Mouse (Mus musculus) T-helper 2 cell (primary cell): ENCODE results near the gene Olfr149.
"Not testable (repeated sequence)": the region's sequence is repeated elsewhere in the genome, so short reads cannot be mapped to it uniquely, and the experiment has no call there.

ENCODE experiments used
- in situ Hi-C: fragments of 300-600 bp; cut with MboI, MseI; formaldehyde crosslinking; loops from one replicate; pipeline ENCODE4 v1.15.1; 2025; ENCODE audit warnings: high pct_unique_total_duplicates

The Olfr149 gene

DNA sequence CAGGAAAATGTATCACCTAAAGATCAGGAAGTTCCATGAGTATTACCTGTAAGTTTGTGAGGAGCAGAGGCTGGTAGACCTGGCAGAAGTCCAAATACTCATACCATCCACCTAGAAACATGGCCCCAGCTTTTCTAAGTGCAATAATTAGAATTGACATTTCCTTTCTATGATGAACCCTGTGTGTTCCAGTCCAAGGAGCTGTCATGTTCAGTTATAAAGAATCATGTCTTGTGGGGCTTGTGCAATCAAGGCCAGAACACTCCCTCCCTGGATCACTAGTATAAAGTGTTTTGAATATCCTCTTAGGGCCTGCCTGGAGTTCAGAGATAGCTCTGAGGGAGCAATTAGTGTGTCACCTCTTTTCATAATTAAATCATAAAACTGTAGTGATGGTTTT lies at the start of gene Olfr149:
Gene Olfr149, minus strand, starts transcription at position 101 of the 400 bp plus-strand sequence.
- in situ Hi-C loops = no loop called here

DNA sequence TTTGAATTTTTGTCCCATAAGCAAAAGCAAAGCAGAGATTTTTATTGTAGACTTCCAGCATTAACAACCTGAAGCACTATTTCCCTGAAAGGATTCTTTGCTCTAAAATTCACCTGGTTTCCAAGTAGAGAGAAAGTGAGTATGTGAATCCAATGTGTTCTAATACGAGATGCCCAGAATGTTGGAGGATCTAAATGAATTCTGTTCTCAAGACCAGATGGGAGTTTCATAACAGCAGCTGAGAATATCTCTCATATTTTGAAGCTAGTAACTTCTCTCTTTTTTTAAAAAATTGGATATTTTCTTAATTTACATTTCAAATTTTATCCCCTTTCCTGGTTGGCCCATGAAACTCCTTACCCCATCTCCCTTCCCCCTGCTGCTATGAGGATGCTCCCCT lies 39.5 kb upstream of the Olfr149 start:
- in situ Hi-C loops = loop anchor here (25.0 kb wide), 1 partner anchor 791 kb away; the partner anchor contains the start of gene Gramd1b

DNA sequence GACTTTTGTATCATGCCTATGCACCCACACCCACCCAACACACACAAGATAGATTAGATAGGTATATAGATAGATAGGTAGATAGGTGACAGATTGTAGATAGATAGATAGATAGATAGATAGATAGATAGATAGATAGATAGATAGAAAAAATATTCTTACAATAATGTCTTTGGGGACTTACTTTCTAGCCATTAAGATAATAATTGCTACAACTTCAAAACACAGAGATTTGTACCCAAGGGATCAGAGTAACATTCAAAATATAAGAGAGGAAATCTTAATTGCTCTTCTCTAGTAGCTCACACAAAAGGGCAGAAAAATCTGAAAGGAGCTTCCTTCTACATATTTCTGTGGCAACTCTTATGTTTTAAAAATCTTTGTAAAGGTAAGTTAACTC lies 39.0 kb upstream of the Olfr149 start, which contains the start of gene Olfr967:
Gene Olfr967, plus strand, starts transcription at position 301 of the 400 bp plus-strand sequence.
- in situ Hi-C loops = loop anchor here (25.0 kb wide), 1 partner anchor 791 kb away; the partner anchor contains the start of gene Gramd1b

DNA sequence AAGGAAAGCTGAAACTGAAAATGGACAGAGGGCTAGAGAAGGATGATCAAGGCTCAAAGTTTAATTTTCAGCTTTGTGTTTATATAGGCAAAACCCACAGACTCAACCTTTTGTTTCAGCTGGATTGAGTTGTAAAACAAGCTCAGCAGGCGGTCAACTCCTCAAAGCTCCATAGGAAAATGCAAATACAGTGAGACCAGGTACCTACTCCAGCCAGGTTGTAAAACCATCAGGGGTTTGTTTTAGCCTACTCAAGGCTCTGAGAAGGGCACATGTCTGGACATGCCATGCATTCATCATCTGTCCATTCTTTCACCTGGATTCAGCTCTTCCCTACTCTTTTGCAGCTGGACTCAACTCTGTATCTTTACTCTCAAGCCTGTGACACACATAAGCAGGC lies 33.8 kb upstream of the Olfr149 start:
- in situ Hi-C loops = loop anchor here (25.0 kb wide), 1 partner anchor 797 kb away; the partner anchor contains the start of gene Gramd1b

DNA sequence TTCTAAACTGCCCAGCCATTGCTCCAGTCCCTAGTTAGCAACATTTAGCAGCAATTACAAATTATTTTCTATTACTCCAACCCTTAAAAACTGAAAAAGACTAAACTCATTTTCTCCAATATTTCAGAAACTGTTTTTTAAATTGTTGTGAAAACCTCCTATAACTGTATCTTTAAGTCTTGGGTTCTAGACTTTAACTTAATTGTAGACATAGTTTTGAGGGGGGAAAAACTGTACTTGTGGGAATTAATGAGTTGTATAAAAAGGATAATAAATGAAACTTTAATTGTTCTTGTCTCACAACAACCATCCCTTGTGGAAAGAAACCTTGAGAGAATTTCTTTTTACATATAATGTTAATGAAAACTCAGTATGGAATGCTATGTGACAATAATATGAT lies 23.8 kb upstream of the Olfr149 start, which contains the start of gene Olfr150:
Gene Olfr150, plus strand, starts transcription at position 301 of the 400 bp plus-strand sequence.
- in situ Hi-C loops = loop anchor here (25.0 kb wide), 1 partner anchor 807 kb away; the partner anchor contains the start of gene Gramd1b

DNA sequence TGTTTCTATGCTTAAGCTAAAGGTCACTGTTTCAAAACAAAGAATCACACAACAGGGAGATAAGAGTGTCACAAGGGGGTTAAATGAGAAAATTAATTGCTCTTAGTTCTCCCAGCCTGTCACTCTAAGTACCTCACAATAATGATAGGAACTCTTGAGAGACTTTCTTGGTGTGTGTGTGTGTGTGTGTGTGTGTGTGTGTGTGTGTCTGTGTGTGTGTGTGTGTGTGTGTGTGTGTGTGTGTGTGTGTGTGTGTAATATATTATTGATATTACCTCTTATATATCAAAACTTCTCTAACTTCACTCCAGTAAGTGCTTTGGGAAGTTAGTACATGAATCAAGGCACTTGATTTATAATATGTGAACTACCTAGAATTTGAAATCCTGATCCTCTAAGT lies 4.1 kb upstream of the Olfr149 start, which contains the start of gene Olfr965:
Gene Olfr965, plus strand, starts transcription at position 301 of the 400 bp plus-strand sequence.
- in situ Hi-C loops = no loop called here

DNA sequence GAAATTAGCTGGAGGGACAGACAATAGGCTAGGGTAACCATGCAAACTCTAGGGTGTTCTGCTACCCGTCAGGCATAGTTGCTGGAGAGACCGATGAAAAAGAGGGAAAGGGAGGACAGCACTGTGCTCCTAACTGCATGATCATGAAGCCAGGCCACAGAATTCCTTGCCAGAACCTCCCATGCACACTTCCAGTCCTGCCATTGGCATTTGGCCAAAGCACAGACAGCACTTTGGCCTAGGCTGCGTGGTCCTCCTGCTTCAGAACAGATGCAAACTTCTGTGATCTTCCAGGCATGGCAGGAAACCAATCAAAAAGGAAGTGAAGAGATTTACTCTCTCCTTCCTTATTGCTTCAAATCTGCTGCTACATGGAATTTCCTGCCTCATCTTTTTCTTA lies 2.0 kb upstream of the Olfr149 start:
- in situ Hi-C loops = no loop called here

DNA sequence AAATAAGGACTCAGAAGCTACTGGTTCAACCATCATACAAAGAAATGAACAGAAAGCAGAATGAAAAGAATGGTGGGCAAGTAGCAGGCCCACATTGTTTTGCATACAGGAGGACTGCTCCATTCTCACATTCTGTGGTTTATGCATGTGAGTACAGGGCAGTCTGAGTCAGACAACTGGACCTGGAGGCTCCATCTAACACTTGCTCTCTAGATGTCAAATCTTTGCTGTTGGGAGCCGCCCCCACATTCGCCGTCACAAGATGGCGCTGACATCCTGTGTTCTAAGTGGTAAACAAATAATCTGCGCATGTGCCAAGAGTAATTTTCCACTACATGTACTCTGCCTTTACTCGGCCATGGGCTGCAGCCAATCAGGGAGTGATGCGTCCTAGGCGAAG lies 5.8 kb downstream of the Olfr149 start:
- in situ Hi-C loops = not testable (repeated sequence)

DNA sequence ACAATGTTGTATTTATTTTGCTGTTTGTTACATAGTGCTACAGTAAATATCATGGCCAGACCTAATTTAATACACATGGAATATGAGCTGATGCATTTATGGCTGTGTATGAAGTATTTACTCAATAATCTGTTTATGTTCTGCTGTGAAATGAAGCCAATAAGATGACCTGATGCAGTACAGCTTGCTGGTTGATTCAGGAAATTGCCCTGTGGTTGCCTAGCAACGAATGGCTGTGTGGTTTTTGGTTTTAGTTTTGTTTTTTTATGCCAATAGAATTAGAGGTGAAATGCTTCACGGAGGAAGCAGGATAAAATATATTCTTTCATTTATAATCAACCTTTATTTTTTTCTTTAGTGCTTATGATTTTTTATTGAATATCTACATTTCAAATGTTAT lies 27.6 kb downstream of the Olfr149 start:
- in situ Hi-C loops = no loop called here

DNA sequence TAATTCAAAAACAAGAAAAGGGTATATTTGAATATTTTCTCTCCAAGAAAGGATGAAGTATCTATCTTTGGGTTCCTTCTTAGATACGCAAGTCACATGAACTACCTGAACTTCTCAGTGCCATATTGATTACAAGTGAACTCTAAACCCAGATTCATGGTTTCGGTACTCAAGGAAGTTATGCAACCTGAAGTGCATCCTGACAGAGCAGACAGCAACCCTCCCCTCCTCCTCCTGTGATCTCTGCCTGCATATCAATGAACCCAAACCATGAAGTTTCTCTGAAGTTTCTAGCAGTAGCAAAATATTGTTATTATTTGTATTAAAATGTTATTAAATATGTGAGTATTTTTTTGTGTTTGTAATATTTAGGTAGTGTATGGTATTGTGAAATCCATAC lies 28.4 kb downstream of the Olfr149 start:
- in situ Hi-C loops = no loop called here

DNA sequence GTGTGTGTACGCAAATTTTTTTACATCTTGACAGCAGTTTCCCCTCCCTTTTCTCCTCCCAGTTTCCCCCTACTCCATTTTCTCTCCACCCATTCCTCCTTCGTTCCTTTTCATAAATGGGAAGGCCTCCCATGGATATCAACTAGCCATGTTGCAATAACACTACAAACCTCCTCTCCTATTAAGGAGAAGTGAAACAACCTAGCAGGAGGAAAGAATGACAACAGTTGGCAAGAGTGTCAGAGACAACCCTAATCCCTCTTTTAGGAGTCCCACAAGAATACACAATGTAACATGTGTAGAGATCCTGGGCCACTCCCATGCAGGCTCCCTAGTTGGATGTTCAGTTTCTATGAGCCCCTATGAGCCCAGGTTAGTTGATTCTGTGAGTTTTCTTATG lies 32.1 kb downstream of the Olfr149 start:
- in situ Hi-C loops = no loop called here

DNA sequence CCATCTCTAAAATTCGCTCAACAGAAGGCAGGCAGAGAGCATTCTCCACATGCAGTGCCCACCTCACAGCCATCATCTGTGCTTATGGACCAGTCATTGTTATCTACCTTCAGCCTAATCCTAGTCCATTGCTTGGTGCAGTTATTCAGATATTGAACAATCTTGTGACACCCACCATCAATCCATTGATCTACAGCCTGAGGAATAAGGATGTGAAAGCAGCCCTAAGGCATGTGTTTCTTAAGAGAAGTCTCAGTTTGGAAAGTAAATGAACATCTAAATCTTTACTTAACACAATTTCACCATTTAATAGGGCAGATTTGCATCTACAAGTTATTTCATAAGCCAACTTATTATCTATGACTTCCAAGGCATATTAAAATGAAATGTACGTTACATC lies 37.2 kb downstream of the Olfr149 start:
- in situ Hi-C loops = no loop called here

DNA sequence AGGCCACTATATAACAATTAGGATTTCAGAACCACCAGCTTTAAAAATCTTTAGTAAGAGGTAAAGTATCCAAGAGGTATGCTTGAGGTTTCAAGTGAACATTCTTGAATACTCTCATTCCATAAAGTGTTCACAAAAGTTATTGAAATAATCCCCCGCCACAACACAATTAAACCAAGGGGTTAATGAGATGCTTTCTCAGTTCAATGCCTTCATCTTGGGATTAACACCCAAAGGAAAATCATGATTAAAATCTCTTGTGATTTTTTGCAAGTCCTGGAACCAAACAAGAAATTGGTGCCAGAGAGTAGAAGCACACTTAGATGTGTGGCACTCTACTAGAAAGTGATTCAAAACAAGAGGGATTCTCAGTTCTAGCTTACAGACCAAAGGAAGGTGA lies 40.0 kb downstream of the Olfr149 start, which contains the start of gene Olfr963:
Gene Olfr963, plus strand, starts transcription at position 301 of the 400 bp plus-strand sequence.
- in situ Hi-C loops = no loop called here

DNA sequence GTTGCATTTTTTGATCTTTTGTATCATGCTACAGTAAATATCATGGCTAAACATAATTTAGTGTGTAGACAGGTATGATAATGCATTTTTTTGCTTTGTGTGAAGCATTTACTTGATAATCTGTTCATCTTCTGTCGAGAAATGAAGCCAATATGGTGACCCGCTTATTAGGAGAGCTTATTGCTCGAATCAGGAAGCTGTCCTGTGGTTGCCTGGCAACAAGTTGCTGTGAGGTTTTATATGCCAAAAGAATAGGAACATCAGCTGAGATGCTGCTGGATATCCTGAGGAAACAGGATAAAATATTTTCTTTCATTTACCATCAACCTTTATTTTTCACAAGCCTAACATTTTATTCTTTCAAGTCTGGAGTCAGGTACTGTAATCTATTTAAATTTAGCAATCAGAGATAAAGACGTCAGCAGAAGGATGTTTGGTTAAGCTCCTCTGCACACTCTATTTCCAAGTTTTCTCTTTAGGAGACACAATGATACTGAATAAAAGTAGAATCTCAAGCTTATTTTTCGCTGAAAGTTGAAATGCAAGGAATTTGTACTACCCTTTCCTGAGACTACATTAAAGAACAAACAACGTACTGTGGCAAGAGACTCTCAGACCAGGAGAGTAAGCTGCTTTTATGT lies 52.0 kb downstream of the Olfr149 start:
- in situ Hi-C loops = no loop called here
